Mouse (Mus musculus): ENCODE measurements around the gene Gan. TPM values are rescaled to one million over a fixed set of nuclear protein-coding genes. Genes with fewer than 3 reads are reported as not detected.

The Gan gene
- total and polyA plus RNA-seq, 3 experiments: 1.8 to 11.7 (median 5.0) TPM

GRCm38 (mm10) chr8:117242286-117242685, 84.4 kb downstream of the Gan start:
- Histone ChIP-seq H3K4me1 (ENCODE audit: insufficient read depth, low read depth, low read length) (peaks cover 2% of the 10 kb centered on the region; the same call in 1 of the 2 replicates), H3K27me3 (ENCODE audit: insufficient read depth, low read length) (peaks cover 28% of the 10 kb centered on the region), H3K9me3 (replicated peaks) (no peaks in the 10 kb centered on the region), H3K4me3 (ENCODE audit: low read depth, low read length) (no peak overlapping the region), H3K36me3 (replicated peaks) (no peaks in the 10 kb centered on the region)
- TF ChIP-seq TAL1 (conservative IDR thresholded peaks at IDR 0.05; ENCODE audit: low read depth, low read length): no peak
- no peak for TF ChIP-seq GATA1 (IDR thresholded peaks at IDR 0.05; ENCODE audit: borderline replicate concordance, low read length)
- no peak for TF ChIP-seq POLR2AphosphoS5 (IDR thresholded peaks at IDR 0.05; ENCODE audit: insufficient replicate concordance, low read depth, low read length)
- TF ChIP-seq CTCF (IDR thresholded peaks at IDR 0.05; ENCODE audit: low read depth, low read length): no peak
- TF ChIP-seq GATA2 (IDR thresholded peaks at IDR 0.05; ENCODE audit: borderline replicate concordance, low read depth, low read length): no peak
- DNase-seq (ENCODE audit: low spot score) (no peak), ATAC-seq (ENCODE audit: extremely low read depth, insufficient number of reproducible peaks, low FRiP score, poor library complexity, severe bottlenecking) (no peak)

GRCm38 (mm10) chr8:117244601-117245000, 86.7 kb downstream of the Gan start:
- Histone ChIP-seq H3K9me3 (replicated peaks) (no peaks in the 10 kb centered on the region), H3K4me1 (ENCODE audit: insufficient read depth, low read depth, low read length) (peaks cover 2% of the 10 kb centered on the region; the same call in 1 of the 2 replicates), H3K27me3 (ENCODE audit: insufficient read depth, low read length) (peaks cover 26% of the 10 kb centered on the region), H3K4me3 (ENCODE audit: low read depth, low read length) (no peak overlapping the region), H3K36me3 (replicated peaks) (no peaks in the 10 kb centered on the region)
- ATAC-seq (ENCODE audit: extremely low read depth, insufficient number of reproducible peaks, low FRiP score, poor library complexity, severe bottlenecking) (no peak), DNase-seq (ENCODE audit: low spot score) (no peak)
- TF ChIP-seq CTCF (IDR thresholded peaks at IDR 0.05; ENCODE audit: low read depth, low read length): no peak
- TF ChIP-seq GATA2 (IDR thresholded peaks at IDR 0.05; ENCODE audit: borderline replicate concordance, low read depth, low read length): no peak
- TF ChIP-seq GATA1 (IDR thresholded peaks at IDR 0.05; ENCODE audit: borderline replicate concordance, low read length): no peak
- no peak for TF ChIP-seq TAL1 (conservative IDR thresholded peaks at IDR 0.05; ENCODE audit: low read depth, low read length)
- no peak for TF ChIP-seq POLR2AphosphoS5 (IDR thresholded peaks at IDR 0.05; ENCODE audit: insufficient replicate concordance, low read depth, low read length)

GRCm38 (mm10) chr8:117248341-117248740, 90.4 kb downstream of the Gan start:
- no peak for ATAC-seq (ENCODE audit: extremely low read depth, insufficient number of reproducible peaks, low FRiP score, poor library complexity, severe bottlenecking)
- TF ChIP-seq GATA2 (IDR thresholded peaks at IDR 0.05; ENCODE audit: borderline replicate concordance, low read depth, low read length) (no peak), GATA1 (IDR thresholded peaks at IDR 0.05; ENCODE audit: borderline replicate concordance, low read length) (no peak), POLR2AphosphoS5 (IDR thresholded peaks at IDR 0.05; ENCODE audit: insufficient replicate concordance, low read depth, low read length) (no peak), TAL1 (conservative IDR thresholded peaks at IDR 0.05; ENCODE audit: low read depth, low read length) (no peak), CTCF (IDR thresholded peaks at IDR 0.05; ENCODE audit: low read depth, low read length) (no peak)

GRCm38 (mm10) chr8:117251086-117251681, 93.2 kb downstream of the Gan start:
- TF ChIP-seq GATA1 (IDR thresholded peaks at IDR 0.05; ENCODE audit: borderline replicate concordance, low read length): no peak
- no peak for TF ChIP-seq POLR2AphosphoS5 (IDR thresholded peaks at IDR 0.05; ENCODE audit: insufficient replicate concordance, low read depth, low read length)
- TF ChIP-seq GATA2 (IDR thresholded peaks at IDR 0.05; ENCODE audit: borderline replicate concordance, low read depth, low read length): no peak
- TF ChIP-seq CTCF (IDR thresholded peaks at IDR 0.05; ENCODE audit: low read depth, low read length): no peak
- TF ChIP-seq TAL1 (conservative IDR thresholded peaks at IDR 0.05; ENCODE audit: low read depth, low read length): no peak
- Histone ChIP-seq H3K36me3 (replicated peaks) (no peaks in the 10 kb centered on the region), H3K9me3 (replicated peaks) (peaks cover 8% of the 10 kb centered on the region; the same call in 1 of the 2 replicates), H3K4me1 (ENCODE audit: insufficient read depth, low read depth, low read length) (peaks cover 18% of the 10 kb centered on the region), H3K27me3 (ENCODE audit: insufficient read depth, low read length) (peaks cover 48% of the 10 kb centered on the region), H3K4me3 (ENCODE audit: low read depth, low read length) (no peak overlapping the region)
- ATAC-seq (ENCODE audit: extremely low read depth, insufficient number of reproducible peaks, low FRiP score, poor library complexity, severe bottlenecking) (no peak), DNase-seq (ENCODE audit: low spot score) (no peak)

More at GRCm38 (mm10) chr8:117248341-117248740, 90.4 kb downstream of the Gan start:
- no peak overlapping the region for H3K4me3 ChIP-seq (ENCODE audit: low read depth, low read length)
- peaks cover 37% of the 10 kb centered on the region for H3K27me3 ChIP-seq (ENCODE audit: insufficient read depth, low read length)
- no peak for DNase-seq (ENCODE audit: low spot score)
- H3K4me1 ChIP-seq (ENCODE audit: insufficient read depth, low read depth, low read length): peaks cover 9% of the 10 kb centered on the region
- no peaks in the 10 kb centered on the region for H3K36me3 ChIP-seq (replicated peaks)
- peaks cover 2% of the 10 kb centered on the region; the same call in 1 of the 2 replicates for H3K9me3 ChIP-seq (replicated peaks)

- ATAC-seq (ENCODE audit: extremely low read depth, insufficient number of reproducible peaks, low FRiP score, poor library complexity, severe bottlenecking): no peak
- no peak for DNase-seq (ENCODE audit: low spot score)
- no peak overlapping the region for H3K4me3 ChIP-seq (ENCODE audit: low read depth, low read length)
- peaks cover 26% of the 10 kb centered on the region for H3K4me1 ChIP-seq (ENCODE audit: insufficient read depth, low read depth, low read length)
- H3K36me3 ChIP-seq (replicated peaks): no peaks in the 10 kb centered on the region
- H3K9me3 ChIP-seq (replicated peaks): peaks cover 8% of the 10 kb centered on the region; the same call in 1 of the 2 replicates
- H3K27me3 ChIP-seq (ENCODE audit: insufficient read depth, low read length): peaks cover 45% of the 10 kb centered on the region
- no peak for TF ChIP-seq CTCF (IDR thresholded peaks at IDR 0.05; ENCODE audit: low read depth, low read length)
Observed at GRCm38 (mm10) chr8:117252650-117253049, 94.7 kb downstream of the Gan start.

GRCm38 (mm10) chr8:117253390-117254269, 95.7 kb downstream of the Gan start:
- Histone ChIP-seq H3K27me3 (ENCODE audit: insufficient read depth, low read length) (peaks cover 40% of the 10 kb centered on the region), H3K36me3 (replicated peaks) (peaks cover 2% of the 10 kb centered on the region), H3K9me3 (replicated peaks) (peaks cover 8% of the 10 kb centered on the region; the same call in 1 of the 2 replicates), H3K4me3 (ENCODE audit: low read depth, low read length) (no peak overlapping the region), H3K4me1 (ENCODE audit: insufficient read depth, low read depth, low read length) (peaks cover 33% of the 10 kb centered on the region)
- TF ChIP-seq TAL1 (conservative IDR thresholded peaks at IDR 0.05; ENCODE audit: low read depth, low read length) (no peak), POLR2AphosphoS5 (IDR thresholded peaks at IDR 0.05; ENCODE audit: insufficient replicate concordance, low read depth, low read length) (no peak), GATA1 (IDR thresholded peaks at IDR 0.05; ENCODE audit: borderline replicate concordance, low read length) (no peak)
- ATAC-seq (ENCODE audit: extremely low read depth, insufficient number of reproducible peaks, low FRiP score, poor library complexity, severe bottlenecking) (no peak), DNase-seq (ENCODE audit: low spot score) (no peak)

All from G1E (cell line).